23 mouse cellular contexts compared by ENCODE assay signal in the genomic region with DNA sequence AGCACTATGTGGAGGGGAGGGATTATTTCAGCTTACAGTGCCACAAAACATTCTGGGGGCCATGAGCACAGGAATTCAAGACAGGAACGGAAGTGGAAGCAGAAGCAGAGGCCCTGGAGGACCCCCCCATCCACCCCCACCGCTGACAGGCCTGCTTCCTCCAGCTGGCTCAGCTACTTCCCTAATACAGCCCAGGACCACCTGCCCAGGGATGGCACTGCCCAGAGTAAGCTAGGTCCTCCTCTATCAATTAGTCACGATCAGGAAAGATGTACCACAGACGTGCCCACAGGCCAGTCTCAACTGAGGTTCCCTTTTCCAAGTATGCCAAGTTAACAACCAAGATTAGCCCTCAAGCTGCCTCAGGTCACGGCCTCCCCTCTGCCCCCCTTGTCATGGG. TPM values are rescaled to one million over a fixed set of nuclear protein-coding genes. Genes with fewer than 3 reads are reported as not detected.
A peak's percentile ranks its signal among the peaks of the same experiment; 100 is the strongest.
DNase-seq lines count a peak whose midpoint lies in the region; ATAC-seq and TF ChIP-seq lines count a peak whose summit lies in the region.
"Had no signal": no experiment of that assay in that cellular context is flagged by ENCODE, and none has a peak within 500 bp of the region (broad histone marks: within the 10 kb centered on the region; RNA-seq: fewer than 3 reads in every experiment).

No protein-coding gene starts in this region.

- H3K4me1 ChIP-seq in forebrain, embryonic 12.5 days, result peaks cover 40% of the 10 kb centered on the region
- H3K4me1 ChIP-seq in forebrain, embryonic 16.5 days (replicated peaks; ENCODE audit: control insufficient read depth, insufficient read depth, low read length), result peaks cover 26% of the 10 kb centered on the region
- peaks cover 5% of the 10 kb centered on the region; the same call in 1 of the 2 replicates for H3K4me1 ChIP-seq in midbrain, embryonic 11.5 days (ENCODE audit: control insufficient read depth, insufficient read depth, low read length)
- H3K4me1 ChIP-seq in midbrain, embryonic 16.5 days (ENCODE audit: control insufficient read depth, insufficient read depth, low read length), result peaks cover 8% of the 10 kb centered on the region
- H3K4me1 ChIP-seq in forebrain, embryonic 14.5 days (ENCODE audit: control insufficient read depth, insufficient read depth, low read length), result peaks cover 11% of the 10 kb centered on the region; the same call in 1 of the 2 replicates
- H3K4me1 ChIP-seq in intestine, embryonic 16.5 days (ENCODE audit: control insufficient read depth, insufficient read depth, low read length), result no peaks in the 10 kb centered on the region
- no peaks in the 10 kb centered on the region for H3K4me1 ChIP-seq in liver, postnatal 0 days (ENCODE audit: insufficient read depth)
- H3K4me1 ChIP-seq: limb, embryonic 12.5 days had no signal

- no peak for TF ChIP-seq EP300 in liver, postnatal 0 days (IDR thresholded peaks at IDR 0.05; ENCODE audit: low read depth)

- H3K4me3 ChIP-seq in forebrain, embryonic 12.5 days (replicated peaks), result no peak overlapping the region
- H3K4me3 ChIP-seq in forebrain, embryonic 16.5 days (replicated peaks; ENCODE audit: low read length), result no peak overlapping the region
- no peak overlapping the region for H3K4me3 ChIP-seq in midbrain, embryonic 11.5 days (ENCODE audit: low read depth, low read length)
- H3K4me3 ChIP-seq in midbrain, embryonic 16.5 days (ENCODE audit: low read depth, low read length), result no peak overlapping the region
- H3K4me3 ChIP-seq in forebrain, embryonic 14.5 days (ENCODE audit: low read depth, low read length), result no peak overlapping the region
- no peak overlapping the region for H3K4me3 ChIP-seq in intestine, embryonic 16.5 days (ENCODE audit: low read length)
- no peak overlapping the region for H3K4me3 ChIP-seq in liver, postnatal 0 days (ENCODE audit: low read depth, low read length)
- H3K4me3 ChIP-seq: limb, embryonic 12.5 days; neural tube, embryonic 15.5 days had no signal

- H3K4me2 ChIP-seq in forebrain, embryonic 12.5 days, result no peak overlapping the region
- no peak overlapping the region for H3K4me2 ChIP-seq in forebrain, embryonic 16.5 days (ENCODE audit: low read length)
- no peak overlapping the region for H3K4me2 ChIP-seq in midbrain, embryonic 11.5 days
- H3K4me2 ChIP-seq in midbrain, embryonic 16.5 days (ENCODE audit: low read length), result no peak overlapping the region
- H3K4me2 ChIP-seq in forebrain, embryonic 14.5 days (ENCODE audit: low read length), result no peak overlapping the region
- H3K4me2 ChIP-seq in intestine, embryonic 16.5 days (ENCODE audit: low read depth, low read length), result no peak overlapping the region
- H3K4me2 ChIP-seq in liver, postnatal 0 days (ENCODE audit: low read depth, low read length), result no peak overlapping the region
- H3K4me2 ChIP-seq: limb, embryonic 12.5 days; liver, embryonic 11.5 days; neural tube, embryonic 15.5 days had no signal

- no peak for DNase-seq in midbrain, embryonic 11.5 days (ENCODE audit: low spot score, missing footprints)
- no peak for DNase-seq in forebrain, embryonic 14.5 days (ENCODE audit: low spot score)
- no peak for DNase-seq in liver, postnatal 0 days
- DNase-seq: adrenal gland, postnatal 14 days; cerebellum, adult 11-12 months; cerebellum, postnatal 10 days; gastrocnemius, postnatal 36 days; kidney, adult 18-20 months; kidney, postnatal 4 days; lung, adult 18-20 months; lung, postnatal 10 days; right cerebral cortex, adult 18-20 months had no signal

- TF ChIP-seq CTCF in liver, postnatal 0 days (IDR thresholded peaks at IDR 0.05; ENCODE audit: low read depth), result no peak

- 88% methylated on average over 5 of the region's 5 CpGs for WGBS in forebrain, embryonic 12.5 days
- 77% methylated on average over 5 of the region's 5 CpGs for WGBS in forebrain, embryonic 16.5 days
- WGBS in midbrain, embryonic 11.5 days, result 81% methylated on average over 5 of the region's 5 CpGs
- WGBS in midbrain, embryonic 16.5 days, result 72% methylated on average over 5 of the region's 5 CpGs
- WGBS in forebrain, embryonic 14.5 days, result 76% methylated on average over 5 of the region's 5 CpGs
- 68% methylated on average over 5 of the region's 5 CpGs for WGBS in intestine, embryonic 16.5 days
- WGBS in liver, postnatal 0 days (ENCODE audit: insufficient replicate concordance), result 36% methylated on average over 5 of the region's 5 CpGs

- peak overlapping the region; percentile 70 for H3K27ac ChIP-seq in forebrain, embryonic 12.5 days
- H3K27ac ChIP-seq in forebrain, embryonic 16.5 days (ENCODE audit: low read length), result no peak overlapping the region
- H3K27ac ChIP-seq in midbrain, embryonic 11.5 days (ENCODE audit: low read depth, low read length), result peak overlapping the region; percentile 41; the same call in 1 of the 2 replicates
- H3K27ac ChIP-seq in midbrain, embryonic 16.5 days (ENCODE audit: low read length), result no peak overlapping the region
- 0 out of 2 replicates have a peak overlapping the region, but pooled peaks have one; percentile 11 for H3K27ac ChIP-seq in forebrain, embryonic 14.5 days (ENCODE audit: low read depth, low read length)
- no peak overlapping the region for H3K27ac ChIP-seq in intestine, embryonic 16.5 days (ENCODE audit: low read length)
- H3K27ac ChIP-seq in liver, postnatal 0 days (ENCODE audit: low read depth), result no peak overlapping the region
- H3K27ac ChIP-seq: limb, embryonic 12.5 days; neural tube, embryonic 15.5 days had no signal

- H3K9me3 ChIP-seq in forebrain, embryonic 12.5 days, result no peaks in the 10 kb centered on the region
- no peaks in the 10 kb centered on the region for H3K9me3 ChIP-seq in forebrain, embryonic 16.5 days (ENCODE audit: control insufficient read depth, low read length)
- H3K9me3 ChIP-seq in midbrain, embryonic 11.5 days (ENCODE audit: control insufficient read depth, low read length), result no peaks in the 10 kb centered on the region
- no peaks in the 10 kb centered on the region for H3K9me3 ChIP-seq in midbrain, embryonic 16.5 days (replicated peaks; ENCODE audit: control insufficient read depth, low read length, poor library complexity, severe bottlenecking)
- H3K9me3 ChIP-seq in forebrain, embryonic 14.5 days (replicated peaks; ENCODE audit: control insufficient read depth, low read length), result no peaks in the 10 kb centered on the region
- H3K9me3 ChIP-seq in intestine, embryonic 16.5 days (ENCODE audit: control insufficient read depth, low read length), result no peaks in the 10 kb centered on the region
- H3K9me3 ChIP-seq in liver, postnatal 0 days (ENCODE audit: low read length), result no peaks in the 10 kb centered on the region
- H3K9me3 ChIP-seq: limb, embryonic 12.5 days; neural tube, embryonic 15.5 days had no signal

- no peak overlapping the region for H3K9ac ChIP-seq in forebrain, embryonic 12.5 days
- no peak overlapping the region for H3K9ac ChIP-seq in forebrain, embryonic 16.5 days (replicated peaks; ENCODE audit: low read depth, low read length)
- H3K9ac ChIP-seq in midbrain, embryonic 11.5 days (ENCODE audit: low read length), result no peak overlapping the region
- H3K9ac ChIP-seq in midbrain, embryonic 16.5 days (ENCODE audit: low read depth, low read length), result no peak overlapping the region
- H3K9ac ChIP-seq in forebrain, embryonic 14.5 days (ENCODE audit: low read length), result no peak overlapping the region
- H3K9ac ChIP-seq in intestine, embryonic 16.5 days (ENCODE audit: low read depth, low read length), result no peak overlapping the region
- H3K9ac ChIP-seq in liver, postnatal 0 days (replicated peaks), result no peak overlapping the region
- H3K9ac ChIP-seq: limb, embryonic 12.5 days; neural tube, embryonic 15.5 days had no signal

- no peak for ATAC-seq in forebrain, embryonic 12.5 days (ENCODE audit: low FRiP score)
- no peak for ATAC-seq in forebrain, embryonic 16.5 days
- ATAC-seq in midbrain, embryonic 11.5 days (ENCODE audit: low FRiP score), result no peak
- no peak for ATAC-seq in midbrain, embryonic 16.5 days
- ATAC-seq in forebrain, embryonic 14.5 days, result no peak
- 0 out of 2 replicates have a peak, but pooled peaks have one; percentile 13 for ATAC-seq in monocyte, adult 5-6 weeks (replicated peaks; ENCODE audit: insufficient number of reproducible peaks, low FRiP score, low TSS enrichment, poor library complexity, severe bottlenecking)
- ATAC-seq in intestine, embryonic 16.5 days, result no peak
- no peak for ATAC-seq in liver, postnatal 0 days
- ATAC-seq: CD4-positive, CD25-positive, alpha-beta regulatory T cell, adult 4 months had no signal

- no peaks in the 10 kb centered on the region for H3K27me3 ChIP-seq in forebrain, embryonic 12.5 days
- H3K27me3 ChIP-seq in forebrain, embryonic 16.5 days (replicated peaks; ENCODE audit: control insufficient read depth, insufficient read depth, low read length), result no peaks in the 10 kb centered on the region
- H3K27me3 ChIP-seq in midbrain, embryonic 11.5 days (ENCODE audit: control insufficient read depth, insufficient read depth, low read length), result no peaks in the 10 kb centered on the region
- H3K27me3 ChIP-seq in midbrain, embryonic 16.5 days (ENCODE audit: control insufficient read depth, insufficient read depth, low read depth, low read length), result no peaks in the 10 kb centered on the region
- H3K27me3 ChIP-seq in forebrain, embryonic 14.5 days (replicated peaks; ENCODE audit: control insufficient read depth, insufficient read depth, low read length), result no peaks in the 10 kb centered on the region
- H3K27me3 ChIP-seq in intestine, embryonic 16.5 days (replicated peaks; ENCODE audit: control insufficient read depth, insufficient read depth, low read length), result no peaks in the 10 kb centered on the region
- H3K27me3 ChIP-seq in liver, postnatal 0 days (ENCODE audit: insufficient read depth, low read length), result no peaks in the 10 kb centered on the region
- H3K27me3 ChIP-seq: neural tube, embryonic 15.5 days had no signal

- peaks cover 39% of the 10 kb centered on the region for H3K36me3 ChIP-seq in forebrain, embryonic 12.5 days (replicated peaks)
- no peaks in the 10 kb centered on the region for H3K36me3 ChIP-seq in forebrain, embryonic 16.5 days (ENCODE audit: control insufficient read depth, insufficient read depth)
- peaks cover 11% of the 10 kb centered on the region for H3K36me3 ChIP-seq in midbrain, embryonic 11.5 days (ENCODE audit: control insufficient read depth, insufficient read depth, low read length)
- H3K36me3 ChIP-seq in midbrain, embryonic 16.5 days (ENCODE audit: control insufficient read depth, insufficient read depth, low read length), result no peaks in the 10 kb centered on the region
- peaks cover 29% of the 10 kb centered on the region for H3K36me3 ChIP-seq in forebrain, embryonic 14.5 days (ENCODE audit: control insufficient read depth, insufficient read depth, low read length)
- no peaks in the 10 kb centered on the region for H3K36me3 ChIP-seq in intestine, embryonic 16.5 days (ENCODE audit: control insufficient read depth, insufficient read depth, low read length)
- no peaks in the 10 kb centered on the region for H3K36me3 ChIP-seq in liver, postnatal 0 days (replicated peaks; ENCODE audit: insufficient read depth, low read length)
- H3K36me3 ChIP-seq: limb, embryonic 12.5 days; neural tube, embryonic 15.5 days had no signal

RNA-seq across cellular contexts. Expression of a gene that starts 19.1 kb away (rescaled TPM):
- polyA plus RNA-seq in forebrain, embryonic 12.5 days (2016; fragmentation: Nextera tagmentation; extraction: Ambion mirVana), result 137 and 147 TPM in 2 replicates
- 58.1 and 67.0 TPM in 2 replicates for polyA plus RNA-seq in forebrain, embryonic 16.5 days (2015; fragmentation: Nextera tagmentation; extraction: Ambion mirVana)
- polyA plus RNA-seq in midbrain, embryonic 11.5 days (2014; fragmentation: Nextera tagmentation; extraction: Ambion mirVana), result 57.2 and 61.8 TPM in 2 replicates
- 13.5 and 19.7 TPM in 2 replicates for polyA plus RNA-seq in midbrain, embryonic 16.5 days (2015; fragmentation: Nextera tagmentation; extraction: Ambion mirVana)
- polyA plus RNA-seq in forebrain, embryonic 14.5 days (2014; fragmentation: Nextera tagmentation; extraction: Ambion mirVana), result 48.2 and 51.5 TPM in 2 replicates
- total RNA-seq in monocyte, adult 5-6 weeks (2017), result 19.9 to 42.9 TPM (median 22.6 TPM) in 3 replicates
- polyA plus RNA-seq in intestine, embryonic 16.5 days (2015; fragmentation: Nextera tagmentation; extraction: Ambion mirVana), result 17.2 and 18.2 TPM in 2 replicates
- 4.7 and 4.8 TPM in 2 replicates for polyA plus RNA-seq in liver, postnatal 0 days (2015; fragmentation: Nextera tagmentation; extraction: Ambion mirVana)

RNA-seq across cellular contexts. Expression of a gene that starts 35.6 kb away (rescaled TPM):
- 1.2 TPM in 2 replicates for polyA plus RNA-seq in forebrain, embryonic 12.5 days (2016; fragmentation: Nextera tagmentation; extraction: Ambion mirVana)
- 6.4 and 8.2 TPM in 2 replicates for polyA plus RNA-seq in forebrain, embryonic 16.5 days (2015; fragmentation: Nextera tagmentation; extraction: Ambion mirVana)
- polyA plus RNA-seq in midbrain, embryonic 11.5 days (2014; fragmentation: Nextera tagmentation; extraction: Ambion mirVana), result 0.18 TPM in 2 replicates
- 9.6 and 12.6 TPM in 2 replicates for polyA plus RNA-seq in midbrain, embryonic 16.5 days (2015; fragmentation: Nextera tagmentation; extraction: Ambion mirVana)
- polyA plus RNA-seq in forebrain, embryonic 14.5 days (2014; fragmentation: Nextera tagmentation; extraction: Ambion mirVana), result 3.7 and 5.3 TPM in 2 replicates
- not detected in 3 replicates for total RNA-seq in monocyte, adult 5-6 weeks (2017)
- polyA plus RNA-seq in intestine, embryonic 16.5 days (2015; fragmentation: Nextera tagmentation; extraction: Ambion mirVana), result 0.06 and 0.13 TPM in 2 replicates
- not detected in 2 replicates for polyA plus RNA-seq in liver, postnatal 0 days (2015; fragmentation: Nextera tagmentation; extraction: Ambion mirVana)
- polyA plus RNA-seq: embryonic facial prominence, embryonic 11.5 days; heart, embryonic 14.5 days; liver, embryonic 11.5 days had no signal

RNA-seq across cellular contexts. Expression of a gene that starts 48.7 kb away (rescaled TPM):
- 2.0 and 2.1 TPM in 2 replicates for polyA plus RNA-seq in forebrain, embryonic 12.5 days (2016; fragmentation: Nextera tagmentation; extraction: Ambion mirVana)
- polyA plus RNA-seq in forebrain, embryonic 16.5 days (2015; fragmentation: Nextera tagmentation; extraction: Ambion mirVana), result 1.3 and 1.4 TPM in 2 replicates
- polyA plus RNA-seq in midbrain, embryonic 11.5 days (2014; fragmentation: Nextera tagmentation; extraction: Ambion mirVana), result 1.3 and 1.5 TPM in 2 replicates
- 1.8 and 2.2 TPM in 2 replicates for polyA plus RNA-seq in midbrain, embryonic 16.5 days (2015; fragmentation: Nextera tagmentation; extraction: Ambion mirVana)
- 1.1 and 1.4 TPM in 2 replicates for polyA plus RNA-seq in forebrain, embryonic 14.5 days (2014; fragmentation: Nextera tagmentation; extraction: Ambion mirVana)
- 0.21 to 3.7 TPM (median 2.1 TPM) in 3 replicates for total RNA-seq in monocyte, adult 5-6 weeks (2017)
- 5.2 and 6.1 TPM in 2 replicates for polyA plus RNA-seq in intestine, embryonic 16.5 days (2015; fragmentation: Nextera tagmentation; extraction: Ambion mirVana)
- polyA plus RNA-seq in liver, postnatal 0 days (2015; fragmentation: Nextera tagmentation; extraction: Ambion mirVana), result 1.5 and 1.8 TPM in 2 replicates
- polyA plus RNA-seq: CD4-positive, CD25-positive, alpha-beta regulatory T cell, adult 4 months had no signal

Comparison
In these comparisons a context has a peak if more than half of its experiments do, and no peak if none do; other contexts are left out.
1. H3K27ac ChIP-seq: peak in forebrain, embryonic 12.5 days (single experiment), midbrain, embryonic 11.5 days (single experiment) and forebrain, embryonic 14.5 days (single experiment); none in forebrain, embryonic 16.5 days (single experiment), midbrain, embryonic 16.5 days (single experiment), intestine, embryonic 16.5 days (single experiment) and liver, postnatal 0 days (single experiment).